Comparison of ENCODE assay signal across 13 mouse cellular contexts in the genomic region with DNA sequence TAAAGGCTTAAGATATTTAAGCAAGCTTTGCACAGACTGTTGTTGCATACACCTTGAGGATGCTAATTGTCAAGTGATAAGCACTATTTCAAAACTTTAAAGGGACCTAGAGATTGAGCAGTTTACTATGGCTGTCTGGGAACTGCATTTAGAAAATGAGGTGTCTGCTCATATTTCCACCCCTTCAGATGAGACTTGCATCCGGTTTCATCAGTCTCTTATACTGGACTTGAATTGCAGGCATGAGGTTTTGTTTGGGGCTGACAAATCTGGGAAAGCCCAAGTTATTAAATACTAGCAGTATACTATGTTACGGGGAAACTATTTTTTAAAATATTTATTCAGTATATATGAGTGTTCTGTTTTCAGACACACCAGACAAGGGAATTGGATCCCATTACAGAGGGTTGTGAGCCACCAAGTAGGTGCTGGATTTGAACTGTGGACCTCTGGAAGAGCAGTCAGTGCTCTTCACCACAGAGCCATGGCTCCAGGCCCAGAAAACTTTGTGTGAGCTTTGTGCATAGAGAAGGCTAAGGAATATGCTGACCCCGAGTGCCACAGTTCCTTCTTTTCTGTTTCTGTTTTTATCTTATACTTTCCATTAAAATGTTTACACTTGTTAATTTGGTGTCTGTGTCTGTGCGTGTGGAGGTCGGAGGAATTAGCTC. TPM values are rescaled to one million over a fixed set of nuclear protein-coding genes. Genes with fewer than 3 reads are reported as not detected.
DNase-seq lines count a peak whose midpoint lies in the region; ATAC-seq and TF ChIP-seq lines count a peak whose summit lies in the region.
"Had no signal": no experiment of that assay in that cellular context is flagged by ENCODE, and none has a peak within 500 bp of the region (broad histone marks: within the 10 kb centered on the region; RNA-seq: fewer than 3 reads in every experiment).

No protein-coding gene starts in this region.

- TF ChIP-seq CTCF in intestine, postnatal 0 days (IDR thresholded peaks at IDR 0.05; ENCODE audit: low read depth), result no peak
- TF ChIP-seq CTCF in midbrain, postnatal 0 days (IDR thresholded peaks at IDR 0.05), result no peak

- H3K4me3 ChIP-seq in intestine, embryonic 15.5 days (replicated peaks), result no peak overlapping the region
- no peak overlapping the region for H3K4me3 ChIP-seq in intestine, postnatal 0 days (ENCODE audit: low read depth, low read length)
- H3K4me3 ChIP-seq in hindbrain, embryonic 13.5 days, result peak overlapping the region; percentile 97
- peak overlapping the region; percentile 20; the same call in 1 of the 2 replicates for H3K4me3 ChIP-seq in midbrain, postnatal 0 days (ENCODE audit: low read depth, low read length)
- H3K4me3 ChIP-seq: embryonic facial prominence, embryonic 15.5 days had no signal

- H3K4me1 ChIP-seq in intestine, embryonic 15.5 days (replicated peaks), result peaks cover 21% of the 10 kb centered on the region; the same call in 1 of the 2 replicates
- peaks cover 11% of the 10 kb centered on the region; the same call in 1 of the 2 replicates for H3K4me1 ChIP-seq in intestine, postnatal 0 days (replicated peaks; ENCODE audit: control insufficient read depth, insufficient read depth, low read length)
- peaks cover 52% of the 10 kb centered on the region for H3K4me1 ChIP-seq in hindbrain, embryonic 13.5 days (replicated peaks)
- H3K4me1 ChIP-seq in midbrain, postnatal 0 days (ENCODE audit: insufficient read depth, low read length), result peaks cover 19% of the 10 kb centered on the region

- H3K4me2 ChIP-seq in intestine, embryonic 15.5 days (replicated peaks), result 0 out of 2 replicates have a peak overlapping the region, but pooled peaks have one; percentile 1
- H3K4me2 ChIP-seq in intestine, postnatal 0 days (replicated peaks; ENCODE audit: low read depth), result no peak overlapping the region
- peak overlapping the region; percentile 77 for H3K4me2 ChIP-seq in hindbrain, embryonic 13.5 days
- H3K4me2 ChIP-seq in midbrain, postnatal 0 days (ENCODE audit: low read depth, low read length, poor library complexity, severe bottlenecking), result peak overlapping the region; percentile 79
- H3K4me2 ChIP-seq: embryonic facial prominence, embryonic 15.5 days had no signal

- no peak for ATAC-seq in intestine, embryonic 15.5 days
- no peak for ATAC-seq in intestine, postnatal 0 days
- ATAC-seq in hindbrain, embryonic 13.5 days (ENCODE audit: low FRiP score), result no peak
- ATAC-seq in midbrain, postnatal 0 days (ENCODE audit: low FRiP score), result no peak

- intact Hi-C loops in heart, postnatal 14 days (cut with DNase I), result no loop called here

- H3K27ac ChIP-seq in intestine, embryonic 15.5 days, result no peak overlapping the region
- no peak overlapping the region for H3K27ac ChIP-seq in intestine, postnatal 0 days (ENCODE audit: low read depth, low read length)
- H3K27ac ChIP-seq in hindbrain, embryonic 13.5 days, result no peak overlapping the region
- H3K27ac ChIP-seq in midbrain, postnatal 0 days (ENCODE audit: low read depth, low read length), result no peak overlapping the region
- H3K27ac ChIP-seq: embryonic facial prominence, embryonic 15.5 days had no signal

- H3K9me3 ChIP-seq in intestine, embryonic 15.5 days, result no peaks in the 10 kb centered on the region
- no peaks in the 10 kb centered on the region for H3K9me3 ChIP-seq in intestine, postnatal 0 days (ENCODE audit: control insufficient read depth)
- H3K9me3 ChIP-seq in hindbrain, embryonic 13.5 days, result no peaks in the 10 kb centered on the region; the same call in 1 of the 2 replicates
- no peaks in the 10 kb centered on the region for H3K9me3 ChIP-seq in midbrain, postnatal 0 days (ENCODE audit: low read length)
- H3K9me3 ChIP-seq: embryonic facial prominence, embryonic 15.5 days had no signal

- WGBS in intestine, embryonic 15.5 days, result 61% methylated on average over 5 of the region's 5 CpGs
- WGBS in intestine, postnatal 0 days, result 49% methylated on average over 5 of the region's 5 CpGs
- 79% methylated on average over 5 of the region's 5 CpGs for WGBS in hindbrain, embryonic 13.5 days
- WGBS in midbrain, postnatal 0 days, result 68% methylated on average over 5 of the region's 5 CpGs

- H3K9ac ChIP-seq in intestine, embryonic 15.5 days, result no peak overlapping the region
- no peak overlapping the region for H3K9ac ChIP-seq in intestine, postnatal 0 days (ENCODE audit: low read depth, low read length)
- peak overlapping the region; percentile 51 for H3K9ac ChIP-seq in hindbrain, embryonic 13.5 days
- H3K9ac ChIP-seq in midbrain, postnatal 0 days (replicated peaks; ENCODE audit: low read length, poor library complexity, severe bottlenecking), result 0 out of 2 replicates have a peak overlapping the region, but pooled peaks have one; percentile 8
- H3K9ac ChIP-seq: embryonic facial prominence, embryonic 15.5 days had no signal

- no peaks in the 10 kb centered on the region for H3K27me3 ChIP-seq in intestine, embryonic 15.5 days (replicated peaks)
- no peaks in the 10 kb centered on the region for H3K27me3 ChIP-seq in intestine, postnatal 0 days (replicated peaks; ENCODE audit: control insufficient read depth, insufficient read depth, low read length)
- H3K27me3 ChIP-seq in hindbrain, embryonic 13.5 days, result no peaks in the 10 kb centered on the region
- H3K27me3 ChIP-seq in midbrain, postnatal 0 days (ENCODE audit: insufficient read depth, low read length), result no peaks in the 10 kb centered on the region
- H3K27me3 ChIP-seq: embryonic facial prominence, embryonic 15.5 days had no signal

- H3K36me3 ChIP-seq in intestine, embryonic 15.5 days, result peaks cover 3% of the 10 kb centered on the region; the same call in 1 of the 2 replicates
- 0 out of 2 replicates have a peak, but pooled peaks cover 4% of the 10 kb centered on the region for H3K36me3 ChIP-seq in intestine, postnatal 0 days (ENCODE audit: control insufficient read depth, insufficient read depth)
- H3K36me3 ChIP-seq in hindbrain, embryonic 13.5 days, result peaks cover 5% of the 10 kb centered on the region
- H3K36me3 ChIP-seq in midbrain, postnatal 0 days (ENCODE audit: insufficient read depth, low read length), result no peaks in the 10 kb centered on the region

- peak; percentile 53 for DNase-seq in adipocyte (ENCODE audit: low spot score)
- no peak for DNase-seq in midbrain, postnatal 0 days (ENCODE audit: low spot score)
- no peak for DNase-seq in adrenal gland, postnatal 14 days
- DNase-seq in heart, postnatal 14 days, result no peak
- no peak for DNase-seq in cerebellum, adult 9-11 months
- DNase-seq: cerebellum, adult 9-10 months; kidney, adult 8-10 months; spleen, adult 18-20 months; thymus, adult 18-20 months had no signal

RNA-seq across cellular contexts. Expression of a gene that starts 6.5 kb away (rescaled TPM):
- 45.6 and 48.4 TPM in 2 replicates for polyA plus RNA-seq in intestine, embryonic 15.5 days (2015; fragmentation: Nextera tagmentation; extraction: Ambion mirVana)
- polyA plus RNA-seq in intestine, postnatal 0 days (2015; fragmentation: Nextera tagmentation; extraction: Ambion mirVana), result 27.0 and 30.4 TPM in 2 replicates
- polyA plus RNA-seq in hindbrain, embryonic 13.5 days (2015; fragmentation: Nextera tagmentation; extraction: Ambion mirVana), result 156 and 157 TPM in 2 replicates
- total RNA-seq in midbrain, postnatal 0 days (2014; rRNA removed), result 116 and 148 TPM in 2 replicates
- 135 and 150 TPM in 2 replicates for polyA plus RNA-seq in midbrain, postnatal 0 days (2015; fragmentation: Nextera tagmentation; extraction: Ambion mirVana)
- total RNA-seq in adrenal gland, postnatal 14 days (2021), result 62.3 and 64.9 TPM in 2 replicates
- 10 to 100 TPM; 54.5 to 55.3 TPM for total RNA-seq in heart, postnatal 14 days (2021)

Comparison
In these comparisons a context has a peak if more than half of its experiments do, and no peak if none do; other contexts are left out.
1. H3K4me3 ChIP-seq: peak in hindbrain, embryonic 13.5 days (single experiment) and midbrain, postnatal 0 days (single experiment); none in intestine, embryonic 15.5 days (single experiment) and intestine, postnatal 0 days (single experiment).
2. H3K9ac ChIP-seq: peak in hindbrain, embryonic 13.5 days (single experiment) and midbrain, postnatal 0 days (single experiment); none in intestine, embryonic 15.5 days (single experiment) and intestine, postnatal 0 days (single experiment).